Mouse (Mus musculus): ENCODE measurements at regions not wholly inside any gene's neighbourhood (a gene's known extent, or its start where the extent isn't known, plus 50 kb on each side); places are given as distances from the start of the nearest gene placed in this dataset.

DNA sequence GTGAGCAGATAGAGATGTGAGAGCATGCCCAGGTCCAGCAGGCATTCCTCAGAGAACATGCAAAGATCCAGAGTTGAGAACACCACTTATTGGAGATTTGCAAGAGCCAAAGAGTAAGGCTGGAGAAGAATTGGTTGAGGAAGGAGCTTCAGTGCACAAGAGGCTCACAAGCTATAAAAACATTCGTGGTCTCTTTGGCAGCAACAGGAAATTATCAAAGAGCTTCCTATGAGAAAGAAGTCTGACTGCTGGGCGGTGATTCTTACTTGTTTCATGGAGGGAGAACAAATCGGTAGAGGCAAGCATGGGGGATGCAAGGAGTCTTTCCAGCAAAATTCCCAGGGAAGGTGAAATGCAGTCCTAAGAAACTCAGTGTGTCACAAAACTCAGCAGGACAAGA lies 83.0 kb upstream of the Dph5 start:
- ATAC-seq (ENCODE audit: low FRiP score, low TSS enrichment), result no peak
- Histone ChIP-seq H3K4me2 (replicated peaks; ENCODE audit: low read depth, low read length) (no peak overlapping the region), H3K27me3 (ENCODE audit: control insufficient read depth, insufficient read depth, low read length) (no peaks in the 10 kb centered on the region), H3K27ac (ENCODE audit: low read depth, low read length) (no peak overlapping the region), H3K36me3 (ENCODE audit: control insufficient read depth, insufficient read depth, low read length) (no peaks in the 10 kb centered on the region), H3K9ac (ENCODE audit: low read depth, low read length) (no peak overlapping the region), H3K4me1 (ENCODE audit: control insufficient read depth, insufficient read depth, low read length) (no peaks in the 10 kb centered on the region), H3K4me3 (ENCODE audit: low read length) (no peak overlapping the region), H3K9me3 (ENCODE audit: control insufficient read depth, low read length) (no peaks in the 10 kb centered on the region)
- WGBS, result 69% methylated on average over 3 of the region's 3 CpGs

DNA sequence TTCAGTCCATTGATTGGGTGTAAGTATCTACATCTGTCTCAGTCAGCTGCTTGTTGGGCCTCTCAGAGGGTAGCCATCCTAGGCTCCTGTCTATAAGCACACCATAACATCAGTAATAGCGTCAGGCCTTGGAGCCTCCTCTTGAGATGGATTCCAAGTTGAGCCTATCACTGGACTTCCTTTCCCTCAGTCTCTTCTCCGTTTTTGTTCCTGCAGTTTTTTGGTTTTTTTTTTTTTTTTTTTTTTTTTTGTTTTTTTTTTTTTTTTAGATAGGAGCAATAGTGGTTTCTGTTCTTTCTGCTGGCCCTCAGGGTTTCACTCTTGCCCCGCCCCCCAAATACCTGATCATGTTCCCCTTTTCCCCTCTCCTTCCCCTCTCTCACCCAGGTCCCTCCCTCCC lies 80.6 kb upstream of the Dph5 start:
- WGBS, result 74% methylated on average over 3 of the region's 3 CpGs
- Histone ChIP-seq H3K36me3 (ENCODE audit: control insufficient read depth, insufficient read depth, low read length) (no peaks in the 10 kb centered on the region), H3K4me1 (ENCODE audit: control insufficient read depth, insufficient read depth, low read length) (no peaks in the 10 kb centered on the region), H3K27me3 (ENCODE audit: control insufficient read depth, insufficient read depth, low read length) (no peaks in the 10 kb centered on the region), H3K9me3 (ENCODE audit: control insufficient read depth, low read length) (no peaks in the 10 kb centered on the region), H3K9ac (ENCODE audit: low read depth, low read length) (no peak overlapping the region), H3K4me2 (replicated peaks; ENCODE audit: low read depth, low read length) (no peak overlapping the region), H3K4me3 (ENCODE audit: low read length) (no peak overlapping the region), H3K27ac (ENCODE audit: low read depth, low read length) (no peak overlapping the region)
- ATAC-seq (ENCODE audit: low FRiP score, low TSS enrichment), result no peak

DNA sequence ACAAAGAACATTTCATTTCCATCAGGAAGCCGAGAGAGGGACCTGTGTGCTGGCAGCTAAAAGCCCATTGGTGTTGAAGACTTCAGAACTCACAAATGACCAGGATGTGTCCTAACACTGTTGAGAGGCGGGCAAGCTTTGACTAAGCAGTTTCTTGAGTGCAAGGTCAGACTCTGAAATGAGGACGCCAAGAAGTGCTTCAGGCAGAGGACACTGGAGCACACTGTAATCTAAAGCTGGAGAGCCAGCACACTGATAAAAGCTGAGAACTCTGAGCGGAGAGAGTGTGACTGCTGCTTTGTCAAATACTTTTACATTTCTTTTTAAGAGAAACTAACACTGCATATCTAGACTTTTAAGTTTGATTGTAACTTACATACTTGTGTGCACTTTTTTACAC lies 72.5 kb upstream of the Dph5 start:
- no peaks in the 10 kb centered on the region for H3K36me3 ChIP-seq (ENCODE audit: control insufficient read depth, insufficient read depth, low read length)
- H3K4me2 ChIP-seq (replicated peaks; ENCODE audit: low read depth, low read length), result no peak overlapping the region
- WGBS, result 60% methylated on average over 4 of the region's 4 CpGs
- H3K9ac ChIP-seq (ENCODE audit: low read depth, low read length), result no peak overlapping the region
- no peak overlapping the region for H3K4me3 ChIP-seq (ENCODE audit: low read length)
- no peaks in the 10 kb centered on the region for H3K9me3 ChIP-seq (ENCODE audit: control insufficient read depth, low read length)
- no peaks in the 10 kb centered on the region for H3K27me3 ChIP-seq (ENCODE audit: control insufficient read depth, insufficient read depth, low read length)
- ATAC-seq (ENCODE audit: low FRiP score, low TSS enrichment), result no peak
- H3K4me1 ChIP-seq (ENCODE audit: control insufficient read depth, insufficient read depth, low read length), result no peaks in the 10 kb centered on the region
- H3K27ac ChIP-seq (ENCODE audit: low read depth, low read length), result peak overlapping the region; percentile 33; the same call in 1 of the 2 replicates

DNA sequence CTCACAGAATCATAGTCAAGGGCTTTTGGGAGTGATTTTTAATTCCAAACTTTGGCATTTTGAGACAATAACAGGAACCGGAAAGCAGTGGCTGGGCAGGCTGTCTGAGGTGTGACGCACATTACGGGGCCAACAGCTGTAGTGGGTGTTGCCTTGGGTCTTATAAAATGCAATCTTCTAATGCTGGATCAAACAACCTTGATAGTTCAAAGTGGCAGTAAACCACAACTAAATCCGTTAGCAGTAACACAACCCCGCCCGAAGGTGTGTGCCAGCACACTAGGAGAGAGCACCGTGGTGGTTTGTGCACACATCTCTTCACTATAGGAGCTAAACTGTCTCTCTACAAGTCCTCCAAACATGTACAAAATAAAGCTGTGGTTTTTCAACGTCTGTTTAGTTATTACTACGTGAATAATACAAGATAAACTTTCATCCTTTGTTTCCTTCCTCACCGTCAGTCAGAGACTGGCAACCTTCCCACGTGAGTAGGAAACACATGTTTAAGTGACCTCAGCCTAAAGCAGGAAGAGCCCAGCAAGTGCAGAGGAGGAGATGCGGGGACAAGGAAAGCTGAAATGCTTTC lies 72.0 kb upstream of the Dph5 start:
- H3K9me3 ChIP-seq (ENCODE audit: control insufficient read depth, low read length), result no peaks in the 10 kb centered on the region
- no peak for ATAC-seq (ENCODE audit: low FRiP score, low TSS enrichment)
- H3K4me2 ChIP-seq (replicated peaks; ENCODE audit: low read depth, low read length), result no peak overlapping the region

DNA sequence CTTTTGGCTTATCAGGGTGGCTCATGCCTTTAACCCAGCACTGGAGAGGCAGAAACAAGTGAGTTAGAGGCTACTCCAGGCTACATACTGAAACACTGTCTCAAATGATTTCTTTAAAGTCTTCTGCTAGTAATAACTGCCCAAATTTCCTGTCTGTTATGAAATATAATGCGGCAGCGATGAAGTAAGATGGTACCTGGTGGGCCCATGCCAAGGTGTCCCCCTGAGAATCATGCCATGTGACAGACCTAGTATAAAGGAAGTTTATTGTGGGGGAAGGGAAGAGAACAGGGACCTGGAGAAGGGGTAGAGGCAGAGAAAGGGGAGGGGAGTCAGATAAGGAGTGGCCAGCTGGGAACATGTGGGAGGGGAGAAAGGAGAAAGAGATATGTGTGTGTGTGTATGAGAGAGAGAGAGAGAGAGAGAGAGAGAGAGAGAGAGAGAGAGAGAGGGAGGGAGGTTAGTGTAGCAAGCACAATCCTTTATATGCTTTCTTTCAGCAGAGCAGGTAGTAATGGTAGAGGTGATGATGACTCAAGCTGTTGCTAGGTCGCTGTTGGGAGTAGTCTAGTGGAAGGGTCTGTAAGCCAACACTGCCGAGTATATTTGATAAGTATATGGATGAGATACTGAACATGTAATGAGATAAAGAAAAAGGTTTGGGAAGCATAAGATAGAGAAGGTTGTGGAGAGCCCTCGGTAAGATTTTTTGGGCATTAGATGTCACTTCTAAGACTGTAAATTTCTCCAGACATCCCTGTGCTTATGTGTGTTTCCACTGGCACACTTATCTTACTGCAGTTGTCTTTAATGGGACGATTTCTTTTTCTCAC lies 71.1 kb upstream of the Dph5 start:
- Histone ChIP-seq H3K4me1 (ENCODE audit: control insufficient read depth, insufficient read depth, low read length) (no peaks in the 10 kb centered on the region), H3K9me3 (ENCODE audit: control insufficient read depth, low read length) (no peaks in the 10 kb centered on the region), H3K4me3 (ENCODE audit: low read length) (no peak overlapping the region), H3K27ac (ENCODE audit: low read depth, low read length) (peak overlapping the region; percentile 43; the same call in 1 of the 2 replicates), H3K36me3 (ENCODE audit: control insufficient read depth, insufficient read depth, low read length) (no peaks in the 10 kb centered on the region), H3K4me2 (replicated peaks; ENCODE audit: low read depth, low read length) (no peak overlapping the region), H3K9ac (ENCODE audit: low read depth, low read length) (no peak overlapping the region), H3K27me3 (ENCODE audit: control insufficient read depth, insufficient read depth, low read length) (no peaks in the 10 kb centered on the region)
- ATAC-seq (ENCODE audit: low FRiP score, low TSS enrichment), result no peak
- WGBS, result 87% methylated on average over 6 of the region's 6 CpGs

More for the DNA sequence above, 72.0 kb upstream of the Dph5 start:
- WGBS, result 53% methylated on average over 12 of the region's 12 CpGs
- Histone ChIP-seq H3K9ac (ENCODE audit: low read depth, low read length) (no peak overlapping the region), H3K27ac (ENCODE audit: low read depth, low read length) (peak overlapping the region; percentile 43; the same call in 1 of the 2 replicates), H3K4me1 (ENCODE audit: control insufficient read depth, insufficient read depth, low read length) (no peaks in the 10 kb centered on the region), H3K27me3 (ENCODE audit: control insufficient read depth, insufficient read depth, low read length) (no peaks in the 10 kb centered on the region), H3K4me3 (ENCODE audit: low read length) (no peak overlapping the region), H3K36me3 (ENCODE audit: control insufficient read depth, insufficient read depth, low read length) (no peaks in the 10 kb centered on the region)

DNA sequence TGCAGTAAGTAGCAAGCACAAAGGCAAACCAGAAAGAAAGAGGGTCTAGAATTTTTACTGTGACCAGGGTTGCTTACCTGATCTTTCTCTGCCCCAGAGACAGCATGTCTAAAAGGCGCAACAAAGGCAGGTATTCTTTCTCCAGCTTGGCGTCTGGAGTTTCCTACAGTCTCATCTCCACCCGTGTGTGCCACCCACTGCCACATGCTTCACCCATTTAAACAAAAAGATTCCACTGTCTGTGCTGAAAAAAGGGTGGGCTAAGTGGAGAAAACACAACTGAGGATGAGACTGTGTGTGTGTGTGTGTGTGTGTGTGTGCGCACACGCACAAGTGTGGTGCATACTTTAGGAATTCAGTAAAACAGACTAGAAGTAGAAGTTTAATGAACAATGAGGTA lies 69.9 kb upstream of the Dph5 start:
- H3K9me3 ChIP-seq (ENCODE audit: control insufficient read depth, low read length), result no peaks in the 10 kb centered on the region
- no peaks in the 10 kb centered on the region for H3K4me1 ChIP-seq (ENCODE audit: control insufficient read depth, insufficient read depth, low read length)
- no peak overlapping the region for H3K4me2 ChIP-seq (replicated peaks; ENCODE audit: low read depth, low read length)
- no peak overlapping the region for H3K27ac ChIP-seq (ENCODE audit: low read depth, low read length)
- no peaks in the 10 kb centered on the region for H3K27me3 ChIP-seq (ENCODE audit: control insufficient read depth, insufficient read depth, low read length)
- no peak overlapping the region for H3K4me3 ChIP-seq (ENCODE audit: low read length)
- 90% methylated on average over 5 of the region's 5 CpGs for WGBS
- no peak overlapping the region for H3K9ac ChIP-seq (ENCODE audit: low read depth, low read length)
- ATAC-seq (ENCODE audit: low FRiP score, low TSS enrichment), result no peak
- no peaks in the 10 kb centered on the region for H3K36me3 ChIP-seq (ENCODE audit: control insufficient read depth, insufficient read depth, low read length)

DNA sequence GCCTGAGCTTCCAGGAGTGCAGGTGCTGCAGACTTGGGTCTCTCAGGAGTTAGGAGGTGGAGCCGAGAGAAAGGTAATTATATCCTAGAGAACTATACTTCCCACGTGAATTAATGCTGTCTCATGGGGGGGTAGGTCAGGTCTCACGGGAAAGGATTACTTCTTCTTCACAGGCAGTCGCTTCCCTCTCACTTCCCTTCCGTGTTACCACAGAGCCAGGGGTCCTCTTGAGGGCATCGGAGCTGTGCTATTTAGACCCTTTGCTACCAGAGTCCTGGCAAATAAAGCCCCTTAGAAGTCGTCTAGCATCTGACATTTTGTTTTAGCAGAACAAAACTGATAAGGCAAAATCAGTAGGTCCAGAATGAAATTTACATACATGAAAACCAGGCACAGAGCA lies 68.9 kb upstream of the Dph5 start:
- Histone ChIP-seq H3K9ac (ENCODE audit: low read depth, low read length) (no peak overlapping the region), H3K27ac (ENCODE audit: low read depth, low read length) (no peak overlapping the region), H3K36me3 (ENCODE audit: control insufficient read depth, insufficient read depth, low read length) (no peaks in the 10 kb centered on the region), H3K27me3 (ENCODE audit: control insufficient read depth, insufficient read depth, low read length) (no peaks in the 10 kb centered on the region), H3K9me3 (ENCODE audit: control insufficient read depth, low read length) (no peaks in the 10 kb centered on the region), H3K4me1 (ENCODE audit: control insufficient read depth, insufficient read depth, low read length) (no peaks in the 10 kb centered on the region), H3K4me3 (ENCODE audit: low read length) (no peak overlapping the region), H3K4me2 (replicated peaks; ENCODE audit: low read depth, low read length) (no peak overlapping the region)
- no peak for ATAC-seq (ENCODE audit: low FRiP score, low TSS enrichment)
- 46% methylated on average over 7 of the region's 7 CpGs for WGBS

DNA sequence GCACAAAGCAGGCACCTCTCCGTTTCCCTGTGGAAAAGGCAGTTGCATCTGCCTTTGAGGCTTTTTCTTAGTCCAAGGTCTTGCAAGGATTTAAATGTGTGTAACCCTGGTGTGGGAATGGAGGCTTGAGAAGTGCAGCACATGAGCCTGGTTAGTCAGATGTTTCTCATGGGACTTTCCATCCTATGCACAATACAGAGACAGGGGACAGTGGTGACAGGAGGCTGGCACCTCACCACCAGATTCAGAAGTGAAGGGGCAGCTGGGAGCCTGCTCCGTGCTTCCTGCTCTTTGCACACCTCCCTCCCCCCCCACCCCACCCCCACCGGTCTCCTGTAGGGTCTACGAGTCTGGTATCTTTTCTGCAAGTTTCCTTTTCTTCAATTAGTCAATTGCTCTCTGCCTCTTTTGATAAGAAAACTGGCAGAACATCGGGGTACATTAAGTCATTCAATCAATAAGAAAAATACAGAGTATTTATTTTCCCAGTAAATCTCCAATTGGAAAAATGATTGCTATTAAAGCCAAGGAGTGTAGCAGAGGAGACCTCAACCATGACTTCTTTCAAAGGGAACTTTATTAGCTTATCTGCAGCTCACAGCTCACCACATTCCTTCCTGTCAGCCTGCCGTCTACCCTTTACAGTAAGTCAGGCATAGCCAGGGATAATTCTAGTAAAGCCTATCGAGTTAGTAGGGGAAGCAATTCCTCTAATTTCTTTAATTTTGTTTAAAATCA lies 68.1 kb upstream of the Dph5 start:
- no peaks in the 10 kb centered on the region for H3K36me3 ChIP-seq (ENCODE audit: control insufficient read depth, insufficient read depth, low read length)
- 0 out of 2 replicates have a peak, but pooled peaks have one; percentile 64 for ATAC-seq (ENCODE audit: low FRiP score, low TSS enrichment)
- no peak overlapping the region for H3K4me2 ChIP-seq (replicated peaks; ENCODE audit: low read depth, low read length)
- WGBS, result 33% methylated on average over 7 of the region's 7 CpGs
- no peak overlapping the region for H3K4me3 ChIP-seq (ENCODE audit: low read length)
- H3K27me3 ChIP-seq (ENCODE audit: control insufficient read depth, insufficient read depth, low read length), result no peaks in the 10 kb centered on the region
- H3K4me1 ChIP-seq (ENCODE audit: control insufficient read depth, insufficient read depth, low read length), result no peaks in the 10 kb centered on the region
- H3K27ac ChIP-seq (ENCODE audit: low read depth, low read length), result no peak overlapping the region
- no peaks in the 10 kb centered on the region for H3K9me3 ChIP-seq (ENCODE audit: control insufficient read depth, low read length)
- no peak overlapping the region for H3K9ac ChIP-seq (ENCODE audit: low read depth, low read length)

DNA sequence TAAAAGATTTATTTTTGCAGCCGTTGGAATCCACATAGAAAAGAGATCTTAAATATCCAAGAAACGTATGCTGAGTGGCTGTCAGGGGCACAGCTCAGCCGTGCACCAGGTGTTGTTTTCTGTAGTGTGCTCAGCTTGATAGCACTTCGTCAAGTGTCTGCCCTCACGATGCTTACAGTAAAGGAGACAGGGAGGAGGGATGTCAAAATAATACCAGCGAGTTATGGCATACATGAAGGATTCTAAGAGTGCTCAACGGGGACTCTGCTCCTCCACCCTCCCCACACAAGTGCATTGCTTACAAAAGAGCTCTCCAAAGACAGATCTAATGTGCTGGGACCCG lies 67.5 kb upstream of the Dph5 start:
- H3K27me3 ChIP-seq (ENCODE audit: control insufficient read depth, insufficient read depth, low read length), result no peaks in the 10 kb centered on the region
- H3K27ac ChIP-seq (ENCODE audit: low read depth, low read length), result no peak overlapping the region
- H3K4me1 ChIP-seq (ENCODE audit: control insufficient read depth, insufficient read depth, low read length), result no peaks in the 10 kb centered on the region
- no peaks in the 10 kb centered on the region for H3K9me3 ChIP-seq (ENCODE audit: control insufficient read depth, low read length)
- no peak overlapping the region for H3K9ac ChIP-seq (ENCODE audit: low read depth, low read length)
- 43% methylated on average over 8 of the region's 8 CpGs for WGBS
- no peaks in the 10 kb centered on the region for H3K36me3 ChIP-seq (ENCODE audit: control insufficient read depth, insufficient read depth, low read length)
- H3K4me2 ChIP-seq (replicated peaks; ENCODE audit: low read depth, low read length), result no peak overlapping the region
- H3K4me3 ChIP-seq (ENCODE audit: low read length), result no peak overlapping the region
- ATAC-seq (ENCODE audit: low FRiP score, low TSS enrichment), result no peak
